Mouse (Mus musculus) G1E (cell line): ENCODE data around the gene Gm6309.

Experiments
- CTCF ChIP-seq: IDR thresholded peaks from 2 replicates; pipeline ENCODE4 v1.5.1; 2012; ENCODE audit warnings: low read depth, low read length, inconsistent platforms, mixed read lengths
- GATA1 ChIP-seq: IDR thresholded peaks from 2 replicates; pipeline ENCODE4 v1.6.1; 2012; ENCODE audit warnings: borderline replicate concordance, low read length, inconsistent platforms, mixed read lengths
- POLR2AphosphoS5 ChIP-seq: IDR thresholded peaks from 2 replicates; pipeline ENCODE4 v1.6.1; 2012; ENCODE audit warnings: low read depth, low read length, inconsistent platforms; ENCODE audit not compliant: insufficient replicate concordance
- TAL1 ChIP-seq: conservative IDR thresholded peaks from 2 replicates; pipeline ENCODE4 v1.6.1; 2012; ENCODE audit warnings: low read depth, low read length, inconsistent platforms, mixed read lengths

DNA sequence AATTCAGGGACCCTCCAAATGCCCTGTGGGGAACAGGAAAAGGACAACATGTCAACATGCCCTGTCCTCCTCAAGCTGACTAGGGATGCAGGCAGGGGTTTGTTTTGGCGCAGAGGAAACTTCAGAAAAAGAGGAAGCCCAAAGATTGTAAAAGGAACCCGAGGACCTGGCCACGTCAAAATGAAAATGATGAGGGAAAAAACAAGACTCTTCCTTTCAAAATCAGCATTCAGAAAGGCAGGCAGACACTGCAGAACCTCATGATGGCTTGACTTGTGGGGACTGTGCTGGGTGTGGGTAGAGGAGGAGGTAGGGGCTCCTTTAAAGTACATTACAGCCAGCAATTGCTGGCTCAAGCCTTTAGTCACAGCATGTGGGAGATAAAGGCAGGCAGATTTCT, 20.1 kb downstream of the Gm6309 start:
- TF ChIP-seq CTCF (no peak), GATA1 (no peak), TAL1 (no peak), POLR2AphosphoS5 (no peak)
